Mouse (Mus musculus): ENCODE measurements around the gene Gria3.

Gria3 gene

GRCm38 (mm10) chrX:41409791-41410190, 9.1 kb downstream of the Gria3 start:
- Histone ChIP-seq H3K27me3 (ENCODE audit: insufficient read depth, low read length) (no peaks in the 10 kb centered on the region), H3K36me3 (ENCODE audit: insufficient read depth, low read length) (no peaks in the 10 kb centered on the region), H3K4me3 (replicated peaks; ENCODE audit: low read length) (no peak overlapping the region), H3K9me3 (ENCODE audit: low read length) (no peaks in the 10 kb centered on the region), H3K4me1 (replicated peaks; ENCODE audit: low read depth, low read length) (peaks cover 12% of the 10 kb centered on the region; the same call in 1 of the 2 replicates)
- TF ChIP-seq NANOG (IDR thresholded peaks at IDR 0.05; ENCODE audit: borderline replicate concordance, low read length) (no peak), POU5F1 (IDR thresholded peaks at IDR 0.05; ENCODE audit: borderline replicate concordance, low read length) (no peak), CTCF (conservative IDR thresholded peaks at IDR 0.05; ENCODE audit: low read length) (no peak)

- Histone ChIP-seq H3K9me3 (ENCODE audit: low read length) (no peaks in the 10 kb centered on the region), H3K36me3 (ENCODE audit: insufficient read depth, low read length) (no peaks in the 10 kb centered on the region), H3K4me1 (replicated peaks; ENCODE audit: low read depth, low read length) (no peaks in the 10 kb centered on the region), H3K27me3 (ENCODE audit: insufficient read depth, low read length) (no peaks in the 10 kb centered on the region), H3K4me3 (replicated peaks; ENCODE audit: low read length) (no peak overlapping the region)
- TF ChIP-seq NANOG (IDR thresholded peaks at IDR 0.05; ENCODE audit: borderline replicate concordance, low read length) (no peak), CTCF (conservative IDR thresholded peaks at IDR 0.05; ENCODE audit: low read length) (no peak), POU5F1 (IDR thresholded peaks at IDR 0.05; ENCODE audit: borderline replicate concordance, low read length) (no peak)
Observed at GRCm38 (mm10) chrX:41425651-41426050, 25.0 kb downstream of the Gria3 start.

GRCm38 (mm10) chrX:41428011-41428410, 27.4 kb downstream of the Gria3 start:
- Histone ChIP-seq H3K36me3 (ENCODE audit: insufficient read depth, low read length) (no peaks in the 10 kb centered on the region), H3K9me3 (ENCODE audit: low read length) (no peaks in the 10 kb centered on the region), H3K4me1 (replicated peaks; ENCODE audit: low read depth, low read length) (no peaks in the 10 kb centered on the region), H3K4me3 (replicated peaks; ENCODE audit: low read length) (no peak overlapping the region), H3K27me3 (ENCODE audit: insufficient read depth, low read length) (no peaks in the 10 kb centered on the region)
- TF ChIP-seq NANOG (IDR thresholded peaks at IDR 0.05; ENCODE audit: borderline replicate concordance, low read length): no peak
- no peak for TF ChIP-seq POU5F1 (IDR thresholded peaks at IDR 0.05; ENCODE audit: borderline replicate concordance, low read length)
- TF ChIP-seq CTCF (conservative IDR thresholded peaks at IDR 0.05; ENCODE audit: low read length): no peak

GRCm38 (mm10) chrX:41435541-41435940, 34.9 kb downstream of the Gria3 start:
- H3K36me3 ChIP-seq (ENCODE audit: insufficient read depth, low read length): no peaks in the 10 kb centered on the region
- TF ChIP-seq CTCF (conservative IDR thresholded peaks at IDR 0.05; ENCODE audit: low read length) (no peak), POU5F1 (IDR thresholded peaks at IDR 0.05; ENCODE audit: borderline replicate concordance, low read length) (no peak), NANOG (IDR thresholded peaks at IDR 0.05; ENCODE audit: borderline replicate concordance, low read length) (no peak)
- no peak overlapping the region for H3K4me3 ChIP-seq (replicated peaks; ENCODE audit: low read length)
- H3K4me1 ChIP-seq (replicated peaks; ENCODE audit: low read depth, low read length): no peaks in the 10 kb centered on the region
- H3K27me3 ChIP-seq (ENCODE audit: insufficient read depth, low read length): no peaks in the 10 kb centered on the region
- no peaks in the 10 kb centered on the region for H3K9me3 ChIP-seq (ENCODE audit: low read length)

GRCm38 (mm10) chrX:41438841-41439240, 38.2 kb downstream of the Gria3 start:
- no peaks in the 10 kb centered on the region for H3K36me3 ChIP-seq (ENCODE audit: insufficient read depth, low read length)
- no peak overlapping the region for H3K4me3 ChIP-seq (replicated peaks; ENCODE audit: low read length)
- no peak for TF ChIP-seq NANOG (IDR thresholded peaks at IDR 0.05; ENCODE audit: borderline replicate concordance, low read length)
- TF ChIP-seq CTCF (conservative IDR thresholded peaks at IDR 0.05; ENCODE audit: low read length): no peak
- TF ChIP-seq POU5F1 (IDR thresholded peaks at IDR 0.05; ENCODE audit: borderline replicate concordance, low read length): no peak
- H3K4me1 ChIP-seq (replicated peaks; ENCODE audit: low read depth, low read length): no peaks in the 10 kb centered on the region
- no peaks in the 10 kb centered on the region for H3K27me3 ChIP-seq (ENCODE audit: insufficient read depth, low read length)
- no peaks in the 10 kb centered on the region for H3K9me3 ChIP-seq (ENCODE audit: low read length)

DNA sequence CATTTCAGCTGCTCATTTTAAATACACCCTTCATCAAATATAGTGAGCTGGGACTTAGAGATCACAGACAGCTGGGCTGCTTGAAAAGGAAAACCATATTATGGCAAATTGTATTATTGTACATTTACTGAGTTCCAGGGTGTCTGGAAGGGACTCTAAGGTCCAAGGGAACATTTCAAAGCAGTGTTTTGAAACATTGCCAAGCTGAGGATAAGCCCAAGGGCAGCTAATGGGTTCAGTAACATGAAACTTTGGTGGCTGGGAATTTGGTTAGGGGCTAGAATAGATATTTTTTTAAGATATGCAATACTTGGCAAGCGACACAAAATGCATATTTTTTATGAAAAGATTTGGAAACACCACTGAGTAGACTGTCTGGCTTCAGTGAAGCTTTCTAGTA, 48.2 kb downstream of the Gria3 start:
- TF ChIP-seq NANOG (IDR thresholded peaks at IDR 0.05; ENCODE audit: borderline replicate concordance, low read length) (no peak), CTCF (conservative IDR thresholded peaks at IDR 0.05; ENCODE audit: low read length) (no peak), POU5F1 (IDR thresholded peaks at IDR 0.05; ENCODE audit: borderline replicate concordance, low read length) (no peak)
- H3K27me3 ChIP-seq (ENCODE audit: insufficient read depth, low read length): no peaks in the 10 kb centered on the region
- no peak overlapping the region for H3K4me3 ChIP-seq (replicated peaks; ENCODE audit: low read length)
- no peaks in the 10 kb centered on the region for H3K4me1 ChIP-seq (replicated peaks; ENCODE audit: low read depth, low read length)
- no peaks in the 10 kb centered on the region for H3K36me3 ChIP-seq (ENCODE audit: insufficient read depth, low read length)
- H3K9me3 ChIP-seq (ENCODE audit: low read length): no peaks in the 10 kb centered on the region

DNA sequence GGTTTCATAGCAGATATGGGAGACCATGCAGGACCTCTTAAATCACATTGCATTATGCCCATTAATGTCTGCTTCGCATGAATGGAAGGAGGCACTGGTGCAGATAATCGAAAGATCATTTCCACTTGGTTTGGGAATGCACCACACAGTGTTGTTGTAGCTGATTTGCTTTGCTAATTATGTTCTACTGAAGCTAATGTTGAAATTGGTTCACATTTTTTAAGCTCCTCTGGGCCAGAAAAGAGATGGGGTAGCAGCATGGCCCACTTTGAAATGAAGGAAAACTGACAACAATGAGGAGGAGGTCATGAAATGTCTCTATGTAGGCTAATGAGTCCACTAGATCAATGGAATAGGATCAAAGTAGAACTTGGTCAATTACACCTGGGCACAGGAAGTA, 76.8 kb downstream of the Gria3 start:
- Histone ChIP-seq H3K4me1 (replicated peaks; ENCODE audit: low read depth, low read length) (no peaks in the 10 kb centered on the region), H3K9me3 (ENCODE audit: low read length) (no peaks in the 10 kb centered on the region), H3K36me3 (ENCODE audit: insufficient read depth, low read length) (no peaks in the 10 kb centered on the region), H3K4me3 (replicated peaks; ENCODE audit: low read length) (no peak overlapping the region), H3K27me3 (ENCODE audit: insufficient read depth, low read length) (no peaks in the 10 kb centered on the region)
- no peak for TF ChIP-seq CTCF (conservative IDR thresholded peaks at IDR 0.05; ENCODE audit: low read length)
- TF ChIP-seq NANOG (IDR thresholded peaks at IDR 0.05; ENCODE audit: borderline replicate concordance, low read length): no peak
- no peak for TF ChIP-seq POU5F1 (IDR thresholded peaks at IDR 0.05; ENCODE audit: borderline replicate concordance, low read length)

DNA sequence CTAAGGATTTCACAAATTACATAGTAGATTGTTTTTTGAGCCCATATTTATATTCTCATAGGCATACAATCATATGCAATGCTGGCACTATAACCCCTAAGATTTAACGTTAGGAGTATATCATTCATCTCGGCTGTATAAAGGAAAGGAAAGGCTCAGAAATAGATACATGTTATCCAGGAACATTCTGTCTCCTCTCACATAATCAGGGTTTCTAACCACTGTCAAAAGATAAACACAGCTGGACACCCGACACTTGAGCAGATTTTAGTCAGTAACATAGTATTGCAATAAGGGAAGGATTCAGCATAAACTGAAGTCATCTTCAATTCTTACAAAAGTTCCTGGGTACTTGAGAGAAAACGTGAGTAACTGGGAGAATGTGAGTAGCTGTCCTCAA, 95.9 kb downstream of the Gria3 start:
- H3K27me3 ChIP-seq (ENCODE audit: insufficient read depth, low read length): no peaks in the 10 kb centered on the region
- no peaks in the 10 kb centered on the region for H3K9me3 ChIP-seq (ENCODE audit: low read length)
- H3K4me3 ChIP-seq (replicated peaks; ENCODE audit: low read length): no peak overlapping the region
- H3K36me3 ChIP-seq (ENCODE audit: insufficient read depth, low read length): no peaks in the 10 kb centered on the region
- no peaks in the 10 kb centered on the region for H3K4me1 ChIP-seq (replicated peaks; ENCODE audit: low read depth, low read length)
- TF ChIP-seq NANOG (IDR thresholded peaks at IDR 0.05; ENCODE audit: borderline replicate concordance, low read length) (no peak), POU5F1 (IDR thresholded peaks at IDR 0.05; ENCODE audit: borderline replicate concordance, low read length) (no peak), CTCF (conservative IDR thresholded peaks at IDR 0.05; ENCODE audit: low read length) (no peak)

GRCm38 (mm10) chrX:41505371-41505770, 104.7 kb downstream of the Gria3 start:
- TF ChIP-seq NANOG (IDR thresholded peaks at IDR 0.05; ENCODE audit: borderline replicate concordance, low read length): no peak
- no peak for TF ChIP-seq POU5F1 (IDR thresholded peaks at IDR 0.05; ENCODE audit: borderline replicate concordance, low read length)
- no peak for TF ChIP-seq CTCF (conservative IDR thresholded peaks at IDR 0.05; ENCODE audit: low read length)
- H3K27me3 ChIP-seq (ENCODE audit: insufficient read depth, low read length): no peaks in the 10 kb centered on the region

More at GRCm38 (mm10) chrX:41505371-41505770, 104.7 kb downstream of the Gria3 start:
- Histone ChIP-seq H3K4me3 (replicated peaks; ENCODE audit: low read length) (no peak overlapping the region), H3K4me1 (replicated peaks; ENCODE audit: low read depth, low read length) (no peaks in the 10 kb centered on the region), H3K36me3 (ENCODE audit: insufficient read depth, low read length) (no peaks in the 10 kb centered on the region), H3K9me3 (ENCODE audit: low read length) (no peaks in the 10 kb centered on the region)
